Mouse (Mus musculus): ENCODE data around the gene Cebpa. TPM values are rescaled to one million over a fixed set of nuclear protein-coding genes. Genes with fewer than 3 reads are reported as not detected.

The Cebpa gene
- total RNA-seq, 2 experiments from 2014 or later: 7.5 to 8.2 TPM

GRCm38 (mm10) chr7:35119506-35120145 lies 533 bp downstream of the Cebpa start:
- DNase-seq: peak; percentile 56

- DNase-seq: peak; percentile 55
These were observed 1.1 kb downstream of the Cebpa start for GRCm38 (mm10) chr7:35120146-35120691.

- no peak for DNase-seq
These were observed 2.1 kb downstream of the Cebpa start for GRCm38 (mm10) chr7:35121150-35121549.

GRCm38 (mm10) chr7:35122401-35123320 lies 3.6 kb downstream of the Cebpa start:
- no peak for DNase-seq

DNA sequence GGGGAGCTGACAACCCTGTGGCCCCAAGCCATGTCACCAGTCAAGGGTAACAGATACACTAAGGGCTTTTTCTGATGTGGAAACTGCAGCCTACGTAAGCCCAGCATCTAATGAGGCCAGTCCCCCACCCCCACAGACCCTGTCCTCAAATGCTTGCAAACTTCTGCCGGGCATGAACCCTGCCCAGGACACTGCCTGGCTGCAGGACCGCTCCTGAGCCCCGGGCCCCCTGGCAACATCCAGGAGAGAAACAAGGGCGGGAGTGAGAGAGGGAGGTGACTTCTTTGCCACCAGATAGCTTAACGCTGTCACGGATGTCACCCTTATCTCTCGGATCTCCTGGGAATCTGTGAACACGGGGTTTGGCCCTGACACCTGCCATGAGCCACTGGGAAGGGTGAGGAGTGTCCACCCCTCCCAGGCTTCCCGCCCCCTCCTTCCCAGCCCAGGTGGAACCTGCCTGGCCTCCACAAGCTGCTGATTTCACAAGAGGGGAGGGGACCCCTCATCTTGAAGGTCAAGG lies 4.4 kb downstream of the Cebpa start:
- DNase-seq: no peak

GRCm38 (mm10) chr7:35124216-35124615 lies 5.1 kb downstream of the Cebpa start:
- DNase-seq: no peak

- no peak for DNase-seq
These were observed 5.7 kb downstream of the Cebpa start for GRCm38 (mm10) chr7:35124745-35125144.

DNA sequence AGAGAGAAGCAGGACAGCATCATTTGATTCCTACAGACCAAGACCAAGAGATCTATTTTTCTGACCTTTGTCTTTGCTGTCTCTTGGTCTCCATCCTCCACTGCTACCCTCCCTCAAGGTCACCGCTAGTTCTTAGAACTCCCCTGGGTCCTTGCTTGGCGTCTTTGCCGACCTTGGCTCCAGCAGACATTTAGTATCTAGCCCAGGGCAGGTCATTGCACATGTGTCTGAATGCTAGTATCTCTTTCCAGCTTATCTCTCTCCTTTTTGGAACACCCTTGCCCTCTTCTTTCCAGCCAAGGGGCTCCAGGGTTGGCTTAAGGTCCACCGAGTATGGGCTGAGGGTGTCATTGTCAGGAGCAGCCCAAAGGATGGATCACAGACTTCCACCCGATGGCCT lies 6.9 kb downstream of the Cebpa start:
- DNase-seq: no peak

- DNase-seq: no peak
These were observed 7.9 kb downstream of the Cebpa start for GRCm38 (mm10) chr7:35127001-35127400.

- no peak for DNase-seq
These were observed 8.6 kb downstream of the Cebpa start for GRCm38 (mm10) chr7:35127721-35128120.

DNA sequence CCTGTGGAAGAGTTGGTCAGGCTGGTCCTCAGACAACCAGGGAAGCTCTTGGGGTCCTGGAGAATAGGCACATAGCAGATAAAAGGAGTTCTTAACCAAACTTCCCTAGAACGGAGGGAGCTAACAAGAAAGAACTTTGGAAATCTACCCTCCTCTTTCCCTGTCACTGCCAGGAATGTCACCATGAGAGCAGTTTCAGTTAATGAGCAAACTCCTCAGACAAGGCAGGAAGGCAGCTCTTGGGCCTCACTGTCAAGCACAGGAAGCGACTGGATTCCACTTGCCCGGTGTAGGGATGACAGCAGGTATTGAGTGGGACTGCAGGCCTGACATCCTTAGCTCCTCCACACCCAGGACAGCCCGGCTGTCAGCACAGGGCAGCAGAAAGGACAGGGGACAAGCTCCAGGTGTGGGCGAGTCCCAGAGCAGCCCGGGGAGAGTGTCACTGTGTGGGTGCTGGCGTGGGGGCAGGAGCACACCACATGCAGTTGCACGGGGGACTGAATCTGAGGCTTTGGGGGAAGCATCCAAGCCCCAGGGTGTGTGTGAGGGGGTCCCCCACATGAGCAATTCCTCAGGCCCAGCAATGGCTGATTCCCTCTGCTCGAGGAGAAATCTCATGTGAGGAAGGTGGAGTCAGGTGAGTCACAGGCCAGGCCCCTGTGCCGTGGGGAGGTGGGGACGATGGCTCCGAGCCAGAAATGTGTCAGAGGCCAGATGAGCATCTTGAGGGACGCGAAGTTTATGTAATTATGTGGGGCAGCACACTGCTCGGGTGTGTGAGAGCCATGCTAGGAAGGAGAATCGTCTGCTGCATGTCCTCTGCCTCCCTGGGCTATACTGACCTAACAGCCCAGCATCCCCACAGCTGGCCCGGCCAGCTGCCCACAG lies 9.8 kb downstream of the Cebpa start:
- DNase-seq: no peak

DNA sequence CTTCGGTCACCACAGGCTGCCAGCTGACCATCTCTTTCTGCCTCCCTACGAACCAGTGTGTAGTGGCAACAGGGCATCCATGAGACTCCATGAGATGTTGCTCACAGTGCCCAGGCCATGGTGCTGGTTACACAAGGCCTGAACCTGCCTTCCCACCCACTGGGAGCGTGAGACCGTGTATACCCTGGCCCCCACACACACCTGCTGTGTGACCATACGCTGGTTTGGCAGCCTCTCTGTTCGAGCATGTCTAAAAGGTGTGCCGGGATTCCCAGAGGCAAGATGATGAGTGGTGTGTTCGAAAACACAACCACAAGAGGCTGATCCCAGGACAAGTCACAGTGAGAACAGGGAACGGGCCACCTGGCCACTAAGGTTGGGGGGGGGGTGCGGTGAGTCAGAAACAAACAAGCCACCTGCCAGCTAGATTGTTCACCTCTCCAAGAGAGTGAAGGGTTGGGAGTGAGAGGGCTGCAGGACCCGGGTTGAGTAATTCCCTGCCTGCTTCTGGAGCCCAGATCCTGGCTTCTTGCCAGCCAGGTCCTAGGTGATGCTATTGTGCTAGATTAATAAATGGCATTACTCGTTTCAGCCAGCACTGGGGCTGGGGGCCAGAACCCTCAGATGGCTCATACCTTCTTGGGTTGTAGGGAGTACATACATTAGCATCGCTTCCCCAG lies 11.1 kb downstream of the Cebpa start:
- DNase-seq: no peak

DNA sequence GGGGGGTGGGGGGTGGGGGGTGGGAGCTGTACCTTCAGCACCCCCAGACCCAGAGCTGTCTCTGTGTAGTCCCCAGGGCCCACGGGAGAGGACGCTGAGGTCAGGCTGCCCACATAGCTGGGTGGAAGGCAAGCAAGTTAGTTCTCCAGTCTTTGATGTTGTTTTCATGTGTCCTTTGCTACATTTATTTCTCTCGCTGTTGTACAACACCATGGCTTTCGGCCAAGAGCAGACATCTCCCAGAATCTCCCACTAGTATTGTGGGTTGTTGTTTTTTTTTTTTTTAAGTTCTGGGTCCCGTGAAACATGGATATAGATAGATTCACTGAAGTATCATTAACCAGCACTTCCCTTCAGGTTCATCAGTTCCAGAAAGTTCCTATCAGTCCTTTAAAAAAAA lies 11.8 kb downstream of the Cebpa start:
- DNase-seq: no peak

GRCm38 (mm10) chr7:35131601-35132000 lies 12.5 kb downstream of the Cebpa start:
- no peak for DNase-seq

- peak; percentile 40 for DNase-seq
These were observed 15.5 kb downstream of the Cebpa start for GRCm38 (mm10) chr7:35134621-35135020.

- DNase-seq: no peak
These were observed 18.4 kb downstream of the Cebpa start for GRCm38 (mm10) chr7:35137524-35137923.

DNA sequence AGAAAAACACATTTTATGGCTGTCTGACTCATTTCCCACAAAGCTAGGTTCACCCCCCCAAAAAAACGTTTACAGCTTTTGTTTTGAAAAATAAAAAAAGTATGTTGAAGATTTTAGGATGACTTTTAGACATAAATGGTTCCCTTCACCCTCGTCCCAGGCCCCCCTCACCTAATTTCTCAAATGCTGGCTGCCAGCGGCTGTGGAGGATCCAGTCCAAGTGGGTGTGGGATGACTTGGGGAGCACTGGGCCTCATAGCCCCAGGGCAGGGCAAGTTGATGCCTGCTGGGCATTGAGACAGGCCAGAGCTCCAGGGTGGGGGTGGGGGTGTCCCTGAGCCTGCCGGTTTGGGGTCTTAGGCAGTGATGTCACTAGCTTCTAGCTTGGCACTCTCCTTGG lies 19.4 kb downstream of the Cebpa start:
- no peak for DNase-seq

DNA sequence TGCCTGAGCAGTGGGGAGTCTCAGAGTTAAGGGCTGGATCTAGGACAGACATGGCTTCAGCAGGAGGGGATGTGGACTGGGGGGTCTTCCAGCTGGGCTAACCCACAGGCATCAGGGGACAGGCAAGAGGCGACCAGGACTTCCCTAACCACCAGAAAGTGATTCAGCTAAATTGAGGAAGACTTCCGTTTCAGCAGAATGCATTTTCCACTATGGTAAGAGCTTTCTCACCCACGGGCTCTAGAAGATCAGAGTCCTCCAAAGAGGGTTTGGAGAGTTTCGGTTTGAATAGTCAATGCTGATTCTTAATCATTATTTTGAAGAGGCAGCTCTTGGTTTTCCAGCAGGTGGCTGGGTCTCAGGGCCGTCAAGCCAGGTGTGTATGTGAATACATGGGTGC lies 20.8 kb downstream of the Cebpa start:
- DNase-seq: no peak

- no peak for DNase-seq
These were observed 22.4 kb downstream of the Cebpa start for GRCm38 (mm10) chr7:35141519-35141918.

DNA sequence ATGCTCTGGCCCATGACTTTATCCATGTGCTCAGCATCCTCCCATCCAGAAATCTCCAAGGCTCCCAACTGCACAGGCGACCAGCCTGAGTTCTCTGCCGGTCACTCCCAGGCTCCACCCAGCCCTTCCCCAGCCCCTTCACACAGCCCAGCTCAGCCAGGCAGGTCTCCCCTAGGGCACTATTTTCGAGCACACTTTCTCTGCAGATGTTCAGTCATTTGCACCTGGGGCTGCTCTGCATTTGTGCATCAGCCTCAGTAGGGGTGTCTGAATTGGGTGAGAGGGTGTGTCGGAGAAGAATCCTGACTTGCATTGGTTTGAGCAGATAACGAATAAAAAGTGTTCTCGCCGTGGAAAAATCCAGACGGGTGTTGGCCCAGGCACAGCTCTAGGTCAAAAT lies 23.4 kb downstream of the Cebpa start:
- no peak for DNase-seq

DNA sequence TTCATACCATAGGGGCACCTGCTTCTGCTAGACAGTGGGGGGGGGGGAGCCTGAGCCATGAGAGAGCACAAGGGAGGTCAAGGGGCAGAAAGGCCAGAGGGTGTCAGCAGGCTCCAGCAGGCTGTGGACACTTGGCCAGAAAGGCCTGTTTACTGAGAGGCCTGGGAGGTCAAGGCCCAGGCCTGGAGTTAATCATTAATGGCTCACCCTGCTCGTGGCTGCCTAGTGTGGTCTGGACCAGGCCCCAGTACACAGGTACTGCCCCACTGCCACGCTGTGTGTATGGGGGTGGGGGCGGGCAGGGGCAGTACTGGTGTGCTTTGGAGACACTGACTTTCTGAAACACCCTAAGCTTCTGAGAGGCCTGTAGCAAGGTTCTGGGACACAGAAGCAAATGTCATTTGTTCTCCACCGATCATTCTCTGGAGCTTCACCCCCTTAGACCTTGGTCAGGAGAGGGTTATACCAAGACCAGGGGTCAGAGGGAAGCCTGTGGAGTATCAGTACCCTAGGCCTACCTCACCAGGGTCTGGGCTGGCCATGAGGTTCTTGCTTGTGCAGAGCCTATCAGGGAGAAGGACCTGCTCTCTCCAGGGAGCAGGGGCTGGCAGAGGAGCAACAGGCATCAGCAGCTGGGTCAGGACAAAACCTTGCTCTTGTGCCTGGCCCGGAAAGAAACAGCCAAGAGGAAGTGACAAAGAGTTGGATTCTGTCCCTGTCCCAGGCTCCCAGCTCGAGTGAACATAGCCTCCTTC lies 24.9 kb downstream of the Cebpa start:
- DNase-seq: no peak

Measured in gastrocnemius, postnatal 10 days (tissue).